Mouse (Mus musculus) bone marrow macrophage, adult 2 months (primary cell): ENCODE measurements at regions not wholly inside any gene's neighbourhood (a gene's known extent, or its start where the extent isn't known, plus 50 kb on each side); places are given as distances from the start of the nearest gene placed in this dataset.

ENCODE experiments used
- CTCF ChIP-seq: IDR thresholded peaks from 2 replicates; pipeline ENCODE4 v1.5.1; 2012; ENCODE audit warnings: low read depth, mild to moderate bottlenecking, low read length, moderate library complexity
- POLR2A ChIP-seq: IDR thresholded peaks from 2 replicates; pipeline ENCODE4 v1.6.1; 2012; ENCODE audit warnings: mild to moderate bottlenecking, low read depth, low read length, borderline replicate concordance

DNA sequence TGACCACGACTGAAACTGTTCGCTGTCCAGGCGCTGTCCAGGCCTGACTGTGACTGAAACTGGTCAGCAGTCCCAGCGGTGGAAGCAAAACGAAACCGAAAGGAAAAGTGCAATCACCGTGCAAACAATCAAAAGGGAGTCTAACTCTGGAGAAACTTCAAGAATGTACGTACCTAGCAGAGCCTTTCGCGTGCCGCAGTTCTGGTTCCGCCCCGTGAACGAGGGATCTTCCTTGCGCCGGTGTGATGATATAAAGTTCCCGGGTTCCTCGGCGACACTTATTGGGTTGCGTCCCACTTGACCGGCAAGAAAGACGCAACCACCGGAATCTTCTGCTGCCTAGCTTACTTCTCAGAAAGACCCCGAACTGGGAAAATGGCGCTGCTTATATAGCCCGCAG is 96.4 kb downstream of the Rpia start:
- TF ChIP-seq CTCF (no peak), POLR2A (no peak)
